Mouse (Mus musculus) ES-E14 (cell line): ENCODE measurements at regions not wholly inside any gene's neighbourhood (a gene's known extent, or its start where the extent isn't known, plus 50 kb on each side); places are given as distances from the start of the nearest gene placed in this dataset.

ENCODE experiments used
- DNase-seq: peaks from one replicate; pipeline ENCODE4 v3.0.0-alpha.2; 2013; ENCODE audit warnings: low read depth, low spot score
- H3K27ac ChIP-seq: 2 replicates; pipeline ENCODE4 v1.5.1; 2012; ENCODE audit warnings: low read depth, mild to moderate bottlenecking, low read length, moderate library complexity, mixed read lengths; ENCODE audit not compliant: poor library complexity, insufficient read depth, severe bottlenecking
- H3K36me3 ChIP-seq: 2 replicates; pipeline ENCODE4 v1.6.1; 2012; ENCODE audit warnings: mild to moderate bottlenecking, low read length, moderate library complexity, mixed read lengths; ENCODE audit not compliant: control insufficient read depth, poor library complexity, insufficient read depth, severe bottlenecking
- H3K4me1 ChIP-seq, 2 experiments: fragments of 150-350 bp in 1 of 2; sonication (generic) in 1 of 2; 2 replicates each; pipeline ENCODE4 v1.6.1; 2012; ENCODE audit warnings: low read length in 2 of 2, mild to moderate bottlenecking in 1 of 2, mixed read lengths in 1 of 2; ENCODE audit not compliant: control insufficient read depth in 2 of 2, insufficient read depth in 2 of 2, poor library complexity in 1 of 2
- H3K4me3 ChIP-seq, 2 experiments: fragments of 150-350 bp in 1 of 2; sonication (generic) in 1 of 2; 2 replicates each; pipeline ENCODE4 v1.5.1; 2012; ENCODE audit warnings: low read length in 2 of 2, low read depth in 1 of 2, mild to moderate bottlenecking in 1 of 2, mixed read lengths in 1 of 2; ENCODE audit not compliant: insufficient read depth in 1 of 2, poor library complexity in 1 of 2, severe bottlenecking in 1 of 2
- H3K9ac ChIP-seq: 2 replicates; pipeline ENCODE4 v1.6.1; 2012; ENCODE audit warnings: low read depth, mild to moderate bottlenecking, low read length, mixed read lengths; ENCODE audit not compliant: poor library complexity, insufficient read depth, severe bottlenecking
- H3K9me3 ChIP-seq: fragments of 150-350 bp; sonication (generic); 2 replicates; pipeline ENCODE4 v1.6.1; 2012; ENCODE audit warnings: low read depth, mild to moderate bottlenecking, low read length; ENCODE audit not compliant: control insufficient read depth, insufficient read depth
- CHD2 ChIP-seq: IDR thresholded peaks from 2 replicates; pipeline ENCODE4 v1.6.1; 2014; ENCODE audit warnings: mild to moderate bottlenecking, low read depth, low read length, inconsistent platforms
- HCFC1 ChIP-seq: IDR thresholded peaks from 2 replicates; pipeline ENCODE4 v1.6.1; 2012; ENCODE audit warnings: low read length, inconsistent platforms, borderline replicate concordance; ENCODE audit not compliant: insufficient read depth
- MAFK ChIP-seq: IDR thresholded peaks from 2 replicates; pipeline ENCODE4 v1.6.1; 2014; ENCODE audit warnings: mild to moderate bottlenecking, low read depth, low read length, inconsistent platforms; ENCODE audit not compliant: insufficient read depth
- ZC3H11A ChIP-seq: IDR thresholded peaks from 2 replicates; pipeline ENCODE4 v1.6.1; 2012; ENCODE audit warnings: low read depth, mild to moderate bottlenecking, inconsistent platforms, low read length, borderline replicate concordance
- ZNF384 ChIP-seq: IDR thresholded peaks from 2 replicates; pipeline ENCODE4 v1.6.1; 2012; ENCODE audit warnings: low read depth, low read length, inconsistent platforms
- in situ Hi-C, 2 experiments: fragments of 600-800 bp; cut with MboI; formaldehyde crosslinking; loops; one replicate each; pipeline ENCODE4 v1.15.1; 2025; ENCODE audit warnings: low sequenced_read_pairs in 2 of 2, inconsistent platforms in 1 of 2; ENCODE audit not compliant: unreplicated experiment in 2 of 2

DNA sequence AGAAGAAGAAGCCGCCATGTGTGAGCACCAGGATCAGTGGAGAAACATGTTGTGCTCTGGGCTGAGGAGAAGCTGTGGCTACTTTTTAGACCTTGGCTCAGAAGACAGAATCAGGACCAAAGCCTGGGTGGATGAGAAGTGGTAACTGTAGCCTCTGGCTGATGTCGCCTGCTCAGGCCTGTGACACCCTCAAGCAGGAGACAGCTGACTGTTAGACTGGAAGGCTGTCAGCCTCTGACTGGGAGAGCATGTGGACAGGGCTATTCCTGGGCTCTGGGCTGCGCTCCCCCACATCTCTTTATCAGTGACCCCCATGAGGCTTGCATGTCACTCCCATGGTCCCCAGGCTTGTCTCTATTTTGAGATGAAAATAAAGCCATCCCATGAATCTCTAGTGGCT is 402.5 kb downstream of the Med13l start:
- Histone ChIP-seq H3K27ac (no peak overlapping the region), H3K36me3 (no peaks in the 10 kb centered on the region), H3K9me3 (no peaks in the 10 kb centered on the region), H3K4me1 (no peaks in the 10 kb centered on the region; a peak in 1 of 4 replicates), H3K9ac (no peak overlapping the region), H3K4me3 (no peak overlapping the region)
- in situ Hi-C loops: no loop called here
- no peak for TF ChIP-seq HCFC1
- TF ChIP-seq ZNF384: no peak
- TF ChIP-seq CHD2: no peak
- no peak for TF ChIP-seq MAFK
- TF ChIP-seq ZC3H11A: no peak
- no peak for DNase-seq

- Histone ChIP-seq H3K4me3 (no peak overlapping the region), H3K27ac (no peak overlapping the region), H3K36me3 (no peaks in the 10 kb centered on the region), H3K9ac (no peak overlapping the region), H3K4me1 (no peaks in the 10 kb centered on the region; a peak in 1 of 4 replicates), H3K9me3 (no peaks in the 10 kb centered on the region)
- TF ChIP-seq HCFC1 (no peak), ZNF384 (no peak), ZC3H11A (no peak)
- in situ Hi-C loops: no loop called here
- DNase-seq: peak; percentile 29
Observed at GRCm38 (mm10) chr5:118966901-118967300, 406.4 kb downstream of the Med13l start.

GRCm38 (mm10) chr5:118967718-118968117 is 407.2 kb downstream of the Med13l start:
- H3K4me1 ChIP-seq: no peaks in the 10 kb centered on the region; a peak in 1 of 4 replicates
- H3K4me3 ChIP-seq: no peak overlapping the region
- no peak overlapping the region for H3K9ac ChIP-seq
- in situ Hi-C loops: no loop called here
- H3K36me3 ChIP-seq: no peaks in the 10 kb centered on the region
- TF ChIP-seq MAFK (no peak), ZC3H11A (no peak), HCFC1 (no peak), ZNF384 (no peak), CHD2 (no peak)
- no peak overlapping the region for H3K27ac ChIP-seq
- DNase-seq: no peak
- H3K9me3 ChIP-seq: no peaks in the 10 kb centered on the region

GRCm38 (mm10) chr5:118975147-118975546 is 414.7 kb downstream of the Med13l start:
- Histone ChIP-seq H3K9ac (no peak overlapping the region), H3K4me1 (no peaks in the 10 kb centered on the region), H3K9me3 (no peaks in the 10 kb centered on the region), H3K36me3 (no peaks in the 10 kb centered on the region), H3K4me3 (no peak overlapping the region), H3K27ac (no peak overlapping the region)
- no peak for DNase-seq
- in situ Hi-C loops: no loop called here
- TF ChIP-seq ZC3H11A: no peak
- TF ChIP-seq MAFK: no peak
- no peak for TF ChIP-seq ZNF384
- TF ChIP-seq CHD2: no peak
- TF ChIP-seq HCFC1: no peak
